Mouse (Mus musculus) mesoderm, embryonic 11.5 days (tissue): ENCODE measurements around the gene Atp13a1.

Experiments
- DNase-seq: peaks from one replicate; pipeline ENCODE4 v3.0.0-alpha.2; 2012; ENCODE audit warnings: low read depth, low spot score

Gene Atp13a1

GRCm38 (mm10) chr8:69848951-69849350 lies 58.0 kb downstream of the Atp13a1 start:
- DNase-seq: no peak

GRCm38 (mm10) chr8:69849899-69850298 lies 58.9 kb downstream of the Atp13a1 start:
- no peak for DNase-seq

- DNase-seq: no peak
Measured at GRCm38 (mm10) chr8:69850926-69851506, 60.1 kb downstream of the Atp13a1 start.

GRCm38 (mm10) chr8:69853869-69854268 lies 62.9 kb downstream of the Atp13a1 start:
- DNase-seq: no peak
